Mouse (Mus musculus) erythroblast, embryonic 14.5 days (primary cell): ENCODE results near the gene Cfap46. TPM values are rescaled to one million over a fixed set of nuclear protein-coding genes. Genes with fewer than 3 reads are reported as not detected.

Experiments used
- H3K27me3 ChIP-seq: 2 replicates; pipeline ENCODE4 v1.6.1; 2012; ENCODE audit warnings: inconsistent platforms; ENCODE audit not compliant: control insufficient read depth
- H3K36me3 ChIP-seq: 2 replicates; pipeline ENCODE4 v1.6.1; 2012; ENCODE audit warnings: mild to moderate bottlenecking, inconsistent platforms; ENCODE audit not compliant: control insufficient read depth
- H3K4me1 ChIP-seq: 2 replicates; pipeline ENCODE4 v1.6.1; 2012; ENCODE audit warnings: inconsistent platforms; ENCODE audit not compliant: control insufficient read depth
- H3K4me3 ChIP-seq: replicated peaks from 2 replicates; pipeline ENCODE3; 2012; ENCODE audit warnings: moderate library complexity, mild to moderate bottlenecking, inconsistent platforms
- H3K9me3 ChIP-seq: 2 replicates; pipeline ENCODE4 v1.6.1; 2012; ENCODE audit warnings: low read length, inconsistent platforms, mixed read lengths; ENCODE audit not compliant: control insufficient read depth
- GATA1 ChIP-seq: IDR thresholded peaks from 2 replicates; pipeline ENCODE4 v1.6.1; 2012; ENCODE audit warnings: low read length, inconsistent platforms, mixed read lengths
- TAL1 ChIP-seq: IDR thresholded peaks from 3 replicates; pipeline ENCODE4 v1.6.1; 2012; ENCODE audit warnings: low read length, inconsistent platforms, mixed read lengths
- polyA plus RNA-seq: library from polyadenylated mRNA; stranded (reverse); fragments of >175 nt; gene quantifications from 2 replicates; pipeline ENCODE4 v1.2.3, GENCODE M21; 2012

The Cfap46 gene
- polyA plus RNA-seq, 1 experiment, result not detected

DNA sequence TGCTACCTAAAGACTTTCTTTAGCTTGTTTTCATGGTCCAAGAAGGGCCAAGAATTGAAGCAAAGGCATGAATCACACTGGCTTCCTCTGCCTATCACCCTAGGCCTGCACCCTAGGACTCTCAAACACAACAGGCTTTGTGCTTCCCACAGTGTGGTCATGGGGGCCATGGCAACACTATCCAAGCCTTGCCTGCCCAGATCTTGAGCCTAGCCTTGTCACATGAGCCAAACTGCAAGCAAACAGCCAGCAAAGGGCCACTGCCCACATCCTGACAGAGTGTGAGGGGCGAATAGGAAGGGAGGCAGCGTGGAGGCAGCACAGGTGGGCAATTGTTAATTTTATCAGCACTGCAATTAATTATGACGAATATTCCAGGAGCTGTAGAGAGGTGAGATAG lies 111.0 kb downstream of the Cfap46 start:
- Histone ChIP-seq H3K9me3 (no peaks in the 10 kb centered on the region), H3K4me1 (no peaks in the 10 kb centered on the region)

DNA sequence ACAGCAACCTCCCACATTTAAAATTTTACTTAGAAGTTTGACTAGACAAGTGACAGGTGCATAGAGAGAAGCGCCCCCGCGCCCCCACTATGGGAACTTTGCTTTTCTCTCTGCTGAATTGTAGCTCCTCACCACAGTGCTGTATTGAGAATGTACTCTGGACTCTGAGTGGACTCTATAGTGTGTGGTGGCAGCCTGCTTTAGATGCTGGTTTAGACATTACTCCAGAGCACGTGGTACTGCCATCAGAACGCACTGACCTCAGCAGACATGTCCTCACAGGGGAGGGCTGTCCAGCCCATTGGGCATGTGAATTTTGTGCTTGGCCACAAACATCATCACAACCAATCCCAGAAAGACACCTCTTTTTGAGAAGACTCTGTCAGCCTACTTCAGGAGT lies 112.8 kb downstream of the Cfap46 start:
- H3K9me3 ChIP-seq, result no peaks in the 10 kb centered on the region
- TF ChIP-seq GATA1 (no peak), TAL1 (no peak)
- no peaks in the 10 kb centered on the region for H3K36me3 ChIP-seq
- no peaks in the 10 kb centered on the region for H3K4me1 ChIP-seq
- H3K27me3 ChIP-seq, result no peaks in the 10 kb centered on the region
- no peak overlapping the region for H3K4me3 ChIP-seq

More for the DNA sequence above, 111.0 kb downstream of the Cfap46 start:
- Histone ChIP-seq H3K27me3 (no peaks in the 10 kb centered on the region), H3K4me3 (no peak overlapping the region), H3K36me3 (no peaks in the 10 kb centered on the region)
- TF ChIP-seq TAL1, result no peak
- TF ChIP-seq GATA1, result no peak

DNA sequence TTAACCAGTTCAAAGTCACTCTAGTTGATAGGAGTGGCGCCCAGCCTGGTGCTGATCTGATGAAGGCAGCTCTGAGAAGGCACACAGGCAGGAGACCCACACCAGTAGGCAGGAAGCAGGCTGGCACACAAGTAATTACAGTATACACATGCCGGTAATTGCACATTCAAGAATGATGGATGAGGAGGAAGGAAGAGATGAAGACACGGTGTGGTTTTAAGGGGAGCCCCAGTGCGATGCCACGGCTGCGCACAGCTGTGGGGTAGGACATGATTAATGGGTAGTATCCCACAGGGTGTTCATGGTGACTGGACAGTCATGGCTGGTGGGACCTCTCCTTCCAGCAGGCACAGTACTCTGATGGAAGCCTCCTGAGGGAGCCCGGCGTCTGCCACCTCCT lies 117.1 kb downstream of the Cfap46 start:
- Histone ChIP-seq H3K4me1 (no peaks in the 10 kb centered on the region), H3K9me3 (no peaks in the 10 kb centered on the region), H3K36me3 (no peaks in the 10 kb centered on the region), H3K4me3 (no peak overlapping the region), H3K27me3 (no peaks in the 10 kb centered on the region)
- TF ChIP-seq TAL1 (no peak), GATA1 (no peak)

DNA sequence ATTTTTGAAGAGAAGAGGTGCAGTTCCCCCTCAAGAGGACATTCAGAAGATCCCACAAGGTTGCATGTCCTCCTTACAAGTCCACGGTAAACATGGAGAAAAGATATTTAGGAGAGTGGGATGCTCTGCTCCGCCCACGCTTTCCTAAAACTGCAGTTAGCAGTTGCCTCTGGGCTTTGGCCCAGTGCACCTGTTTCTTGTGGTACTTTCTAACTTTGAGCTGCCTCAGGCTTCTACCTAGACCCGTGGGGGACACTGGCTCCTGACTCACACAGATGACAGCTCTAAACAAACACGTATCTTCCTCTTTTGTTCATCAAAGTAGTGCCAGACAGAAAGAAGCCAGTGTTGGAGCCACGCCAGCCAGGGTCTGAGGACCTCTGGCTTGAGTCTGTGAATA lies 117.6 kb downstream of the Cfap46 start:
- Histone ChIP-seq H3K27me3 (no peaks in the 10 kb centered on the region), H3K9me3 (no peaks in the 10 kb centered on the region), H3K4me1 (no peaks in the 10 kb centered on the region), H3K4me3 (no peak overlapping the region), H3K36me3 (no peaks in the 10 kb centered on the region)
- TF ChIP-seq TAL1 (no peak), GATA1 (no peak)

DNA sequence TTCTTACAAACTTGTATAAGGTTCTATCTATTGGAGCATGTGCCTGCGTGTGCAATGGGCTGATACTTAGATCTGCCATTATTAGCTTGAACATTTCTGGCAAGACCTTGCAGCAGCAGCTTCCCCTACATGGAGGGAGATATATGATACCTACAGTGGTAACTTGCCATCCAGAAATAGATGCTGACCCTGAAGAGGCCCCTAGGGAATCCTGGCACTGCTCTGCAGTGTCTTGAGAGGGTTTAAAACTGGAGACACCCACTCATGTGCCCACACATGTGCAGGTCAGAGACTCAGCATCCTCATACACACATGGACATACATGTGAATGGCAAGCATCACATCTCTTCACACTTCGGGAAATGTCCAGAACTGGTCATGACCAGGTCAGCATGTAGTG lies 119.5 kb downstream of the Cfap46 start:
- no peak overlapping the region for H3K4me3 ChIP-seq
- no peaks in the 10 kb centered on the region for H3K9me3 ChIP-seq
- H3K4me1 ChIP-seq, result no peaks in the 10 kb centered on the region
- no peaks in the 10 kb centered on the region for H3K27me3 ChIP-seq
- no peak for TF ChIP-seq GATA1
- no peak for TF ChIP-seq TAL1
- no peaks in the 10 kb centered on the region for H3K36me3 ChIP-seq

DNA sequence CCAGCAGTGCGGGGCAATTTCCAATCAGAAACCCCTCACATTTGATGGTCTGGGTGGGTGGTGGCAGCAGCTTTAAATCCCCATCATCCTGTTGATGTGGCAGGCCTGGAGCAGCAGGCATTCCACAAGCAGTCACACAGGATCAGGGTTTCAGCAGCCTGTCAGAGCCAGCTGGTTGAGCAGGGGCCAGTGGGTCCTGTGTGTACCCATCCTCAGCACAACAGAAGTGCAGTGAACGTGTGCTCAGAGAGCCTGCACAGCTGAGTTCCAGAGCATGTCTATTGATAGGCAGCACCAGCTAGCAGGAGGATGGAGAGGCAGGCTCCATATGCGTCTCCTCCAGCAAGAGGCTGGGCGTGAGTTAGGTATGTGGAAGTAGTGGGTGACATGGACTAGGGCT lies 120.2 kb downstream of the Cfap46 start:
- TF ChIP-seq GATA1, result no peak
- TF ChIP-seq TAL1, result no peak
- no peaks in the 10 kb centered on the region for H3K36me3 ChIP-seq

DNA sequence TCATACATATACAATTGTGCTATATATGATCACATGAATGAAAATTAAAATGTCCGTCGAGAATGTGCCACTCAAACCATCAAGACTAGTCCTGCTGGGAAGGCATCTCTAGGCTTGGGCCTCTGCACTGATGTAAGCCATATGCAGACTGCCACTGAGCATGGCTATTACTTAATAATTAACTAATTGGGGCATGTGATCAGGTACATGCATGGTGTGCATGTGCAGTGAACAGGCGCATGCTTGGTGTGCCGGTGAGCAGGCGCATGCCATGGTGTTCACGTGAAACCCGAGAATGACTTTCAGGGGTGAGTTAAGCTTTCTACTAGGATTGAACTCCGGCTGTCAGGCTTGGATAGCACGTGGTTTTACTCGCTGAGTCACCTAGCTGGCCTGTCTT lies 124.0 kb downstream of the Cfap46 start:
- Histone ChIP-seq H3K27me3 (no peaks in the 10 kb centered on the region), H3K4me3 (no peak overlapping the region), H3K36me3 (no peaks in the 10 kb centered on the region), H3K9me3 (no peaks in the 10 kb centered on the region), H3K4me1 (no peaks in the 10 kb centered on the region)
- no peak for TF ChIP-seq GATA1
- TF ChIP-seq TAL1, result no peak

More for the DNA sequence above, 120.2 kb downstream of the Cfap46 start:
- Histone ChIP-seq H3K27me3 (no peaks in the 10 kb centered on the region), H3K4me1 (no peaks in the 10 kb centered on the region), H3K4me3 (no peak overlapping the region), H3K9me3 (no peaks in the 10 kb centered on the region)

DNA sequence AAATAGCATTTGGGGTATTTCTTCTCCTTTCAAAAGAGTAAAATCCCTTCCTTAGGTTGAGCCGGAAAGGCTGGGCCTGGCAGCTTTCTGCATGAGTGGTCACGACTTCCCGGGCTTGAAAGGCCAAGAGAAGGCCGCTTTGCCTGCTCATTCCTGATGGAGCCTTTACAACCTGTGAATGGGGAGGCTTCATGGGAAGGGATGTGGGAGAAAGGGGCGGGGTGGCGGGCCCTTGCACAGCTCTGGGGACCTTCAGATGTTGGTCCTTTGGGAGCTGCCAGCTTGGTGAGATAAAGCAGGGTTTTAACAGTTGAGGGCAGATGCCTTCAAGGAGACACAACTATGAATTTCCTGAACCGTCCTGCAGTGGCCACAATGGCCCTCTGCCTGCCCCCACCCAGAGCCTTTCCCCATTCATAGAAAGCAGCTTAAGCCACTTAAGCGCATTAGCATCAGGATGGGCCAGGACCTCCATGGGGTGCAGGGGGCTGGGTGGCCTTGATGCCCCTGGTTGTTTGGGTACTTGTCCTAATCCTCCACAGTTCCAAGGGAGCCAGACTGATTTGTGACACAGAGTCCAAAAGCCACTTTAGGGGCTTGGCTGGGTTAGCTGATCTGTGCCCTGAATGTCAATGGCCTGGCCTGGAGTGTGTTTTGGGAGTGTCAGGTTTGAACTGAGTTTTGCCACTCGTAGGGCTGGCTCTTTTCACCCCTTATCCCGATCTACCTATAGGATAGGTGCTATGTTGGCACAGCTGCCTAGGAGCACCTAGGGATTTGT lies 126.7 kb downstream of the Cfap46 start:
- TF ChIP-seq GATA1 (no peak), TAL1 (no peak)
- Histone ChIP-seq H3K4me3 (no peak overlapping the region), H3K27me3 (no peaks in the 10 kb centered on the region), H3K9me3 (no peaks in the 10 kb centered on the region), H3K4me1 (no peaks in the 10 kb centered on the region), H3K36me3 (no peaks in the 10 kb centered on the region)

DNA sequence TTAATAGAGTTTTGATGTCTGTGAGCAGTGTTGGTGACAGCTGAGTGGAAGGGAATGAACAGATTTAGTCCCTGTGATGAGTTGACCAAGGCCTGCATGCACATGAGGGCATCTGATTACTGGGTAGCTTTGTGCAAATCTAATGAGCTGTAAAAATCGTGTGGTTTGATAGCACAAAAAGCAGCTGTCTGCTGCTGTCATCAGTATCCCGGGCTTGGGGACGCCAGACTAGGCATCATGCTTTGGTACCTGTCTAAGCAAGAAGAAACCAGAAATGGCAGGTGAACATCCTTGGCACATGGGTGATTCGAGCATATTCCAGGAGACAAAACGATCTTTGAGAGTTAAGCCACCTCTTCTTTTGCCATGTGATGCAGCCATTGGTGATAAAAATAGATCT lies 127.3 kb downstream of the Cfap46 start:
- H3K4me3 ChIP-seq, result no peak overlapping the region
- H3K4me1 ChIP-seq, result no peaks in the 10 kb centered on the region
- no peaks in the 10 kb centered on the region for H3K27me3 ChIP-seq
- TF ChIP-seq TAL1, result no peak
- no peak for TF ChIP-seq GATA1
- no peaks in the 10 kb centered on the region for H3K36me3 ChIP-seq
- H3K9me3 ChIP-seq, result no peaks in the 10 kb centered on the region

DNA sequence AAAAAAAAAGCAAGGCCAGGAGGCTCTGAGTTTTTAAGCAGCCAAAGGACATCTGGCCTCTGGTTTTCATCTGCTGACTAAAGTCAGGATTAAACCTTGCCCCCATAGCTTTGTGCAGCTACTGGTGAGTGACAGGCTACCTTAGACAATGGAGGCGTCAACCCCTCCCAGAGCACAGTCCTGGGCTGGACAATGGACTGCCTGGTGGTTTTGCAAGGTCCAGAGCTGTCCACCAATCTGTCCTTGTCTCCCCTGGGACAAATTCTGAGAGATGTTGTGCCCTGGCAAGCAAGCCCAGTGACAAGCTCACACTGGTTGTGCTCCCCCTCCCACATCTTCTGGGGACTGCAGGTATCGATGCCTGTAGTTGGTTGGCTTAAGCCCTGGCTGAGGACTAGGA lies 132.1 kb downstream of the Cfap46 start:
- Histone ChIP-seq H3K4me3 (no peak overlapping the region), H3K4me1 (no peaks in the 10 kb centered on the region), H3K9me3 (no peaks in the 10 kb centered on the region), H3K27me3 (no peaks in the 10 kb centered on the region), H3K36me3 (no peaks in the 10 kb centered on the region)
- no peak for TF ChIP-seq GATA1
- TF ChIP-seq TAL1, result no peak

Other genes with a start within 250 kb of the Cfap46 start
- gene Nkx6-2, start 101.0 kb downstream of the Cfap46 start, polyA plus RNA-seq, result not detected in 2 replicates
- not detected in 2 replicates for gene Adgra1, start 150.4 kb upstream of the Cfap46 start, polyA plus RNA-seq
- 0.01 TPM in 1 of 2 replicates, not detected in the other for gene Kndc1, start 210.9 kb upstream of the Cfap46 start, polyA plus RNA-seq